Mouse (Mus musculus) CH12.LX (cell line): Measurements from ENCODE around the gene Gm10645. TPM values are rescaled to one million over a fixed set of nuclear protein-coding genes. Genes with fewer than 3 reads are reported as not detected.

Experiments
- DNase-seq: peaks from one replicate; pipeline ENCODE4 v3.0.0-alpha.2; 2013; ENCODE audit errors: extremely low read depth
- H3K27ac ChIP-seq: 2 replicates; pipeline ENCODE4 v1.5.1; 2012; ENCODE audit warnings: low read depth, mild to moderate bottlenecking, control low read depth, moderate library complexity; ENCODE audit not compliant: insufficient read depth
- H3K27me3 ChIP-seq: replicated peaks from 2 replicates; pipeline ENCODE3; 2012; ENCODE audit warnings: inconsistent platforms
- H3K36me3 ChIP-seq, 2 experiments: replicated peaks in 1 of 2; 2 replicates each; pipeline versions ENCODE3 to v1.6.1; 2012; ENCODE audit warnings: inconsistent platforms in 1 of 2, low read length in 1 of 2, mild to moderate bottlenecking in 1 of 2, mixed read lengths in 1 of 2, moderate library complexity in 1 of 2; ENCODE audit not compliant: control insufficient read depth in 1 of 2, insufficient read depth in 1 of 2
- H3K4me1 ChIP-seq, 2 experiments: 2 replicates each; pipeline ENCODE4 v1.6.1; 2012; ENCODE audit warnings: inconsistent platforms in 1 of 2, moderate library complexity in 1 of 2; ENCODE audit not compliant: insufficient read depth in 2 of 2, control insufficient read depth in 1 of 2
- H3K4me2 ChIP-seq: 2 replicates; pipeline ENCODE4 v1.6.1; 2012; ENCODE audit warnings: low read depth, mild to moderate bottlenecking, control low read depth; ENCODE audit not compliant: poor library complexity, insufficient read depth, severe bottlenecking
- H3K4me3 ChIP-seq, 3 experiments: fragments of 150-350 bp in 1 of 3; sonication (generic) in 1 of 3; replicated peaks in 1 of 3; 2 replicates each; pipeline versions ENCODE3 to v1.5.1; 2011 to 2012; ENCODE audit warnings: low read depth in 2 of 3, low read length in 2 of 3, mild to moderate bottlenecking in 2 of 3, moderate library complexity in 2 of 3, control low read depth in 1 of 3, improper control_type of control experiment in 1 of 3, inconsistent platforms in 1 of 3, mixed read lengths in 1 of 3; ENCODE audit not compliant: poor library complexity in 1 of 3
- H3K79me2 ChIP-seq: replicated peaks from 2 replicates; pipeline ENCODE4 v1.6.1; 2012; ENCODE audit warnings: mild to moderate bottlenecking, moderate library complexity; ENCODE audit not compliant: control insufficient read depth, poor library complexity, insufficient read depth, severe bottlenecking; ENCODE audit errors: extremely low read depth
- H3K9ac ChIP-seq: 2 replicates; pipeline ENCODE4 v1.6.1; 2012; ENCODE audit warnings: low read depth, mild to moderate bottlenecking, control low read depth, moderate library complexity; ENCODE audit not compliant: insufficient read depth
- H3K9me3 ChIP-seq: replicated peaks from 2 replicates; pipeline ENCODE3; 2012; ENCODE audit warnings: low read length, inconsistent platforms, mixed read lengths
- CHD1 ChIP-seq: IDR thresholded peaks from 2 replicates; pipeline ENCODE4 v1.6.1; 2012; ENCODE audit warnings: low read depth, low read length, improper control_type of control experiment, inconsistent platforms
- CTCF ChIP-seq, 2 experiments: IDR thresholded peaks in 1 of 2; conservative IDR thresholded peaks in 1 of 2; 2 replicates each; pipeline ENCODE4 v1.5.1; 2011 to 2012; ENCODE audit warnings: low read depth in 2 of 2, low read length in 2 of 2, improper control_type of control experiment in 1 of 2, inconsistent platforms in 1 of 2, mild to moderate bottlenecking in 1 of 2, moderate library complexity in 1 of 2
- ETS1 ChIP-seq: conservative IDR thresholded peaks from 2 replicates; pipeline ENCODE4 v1.6.1; 2012; ENCODE audit warnings: low read depth, mild to moderate bottlenecking, inconsistent platforms, low read length, improper control_type of control experiment, moderate library complexity
- HCFC1 ChIP-seq: IDR thresholded peaks from 2 replicates; pipeline ENCODE4 v1.6.1; 2012; ENCODE audit warnings: low read depth, mild to moderate bottlenecking, inconsistent platforms, low read length, improper control_type of control experiment
- IRF4 ChIP-seq: IDR thresholded peaks from 2 replicates; pipeline ENCODE4 v1.6.1; 2014; ENCODE audit warnings: low read depth, mild to moderate bottlenecking, inconsistent platforms, low read length, improper control_type of control experiment
- JUN ChIP-seq: IDR thresholded peaks from 2 replicates; pipeline ENCODE4 v1.6.1; 2011; ENCODE audit warnings: low read depth, mild to moderate bottlenecking, low read length, improper control_type of control experiment, moderate library complexity; ENCODE audit not compliant: insufficient read depth
- MAFK ChIP-seq: IDR thresholded peaks from 2 replicates; pipeline ENCODE4 v1.6.1; 2011; ENCODE audit warnings: low read length, improper control_type of control experiment; ENCODE audit not compliant: insufficient replicate concordance
- MAX ChIP-seq: IDR thresholded peaks from 2 replicates; pipeline ENCODE4 v1.6.1; 2011; ENCODE audit warnings: low read length, improper control_type of control experiment
- MEF2A ChIP-seq: IDR thresholded peaks from 2 replicates; pipeline ENCODE4 v1.6.1; 2014; ENCODE audit warnings: low read depth, mild to moderate bottlenecking, inconsistent platforms, low read length, improper control_type of control experiment, borderline replicate concordance
- MXI1 ChIP-seq: IDR thresholded peaks from 2 replicates; pipeline ENCODE4 v1.6.1; 2011; ENCODE audit warnings: mild to moderate bottlenecking, low read depth, low read length, improper control_type of control experiment
- NRF1 ChIP-seq: IDR thresholded peaks from 2 replicates; pipeline ENCODE4 v1.6.1; 2014; ENCODE audit warnings: low read depth, mild to moderate bottlenecking, inconsistent platforms, low read length, improper control_type of control experiment, moderate library complexity
- PAX5 ChIP-seq: IDR thresholded peaks from 2 replicates; pipeline ENCODE4 v1.6.1; 2012; ENCODE audit warnings: low read length, inconsistent platforms, mixed read lengths
- POLR2A ChIP-seq: IDR thresholded peaks from 2 replicates; pipeline ENCODE4 v1.6.1; 2011; ENCODE audit warnings: low read depth, mild to moderate bottlenecking, improper control_type of control experiment, low read length
- POLR2AphosphoS2 ChIP-seq: IDR thresholded peaks from 2 replicates; pipeline ENCODE4 v1.6.1; 2011; ENCODE audit warnings: low read depth, low read length, improper control_type of control experiment
- RAD21 ChIP-seq: IDR thresholded peaks from 2 replicates; pipeline ENCODE4 v1.6.1; 2011; ENCODE audit warnings: low read depth, mild to moderate bottlenecking, low read length, improper control_type of control experiment, moderate library complexity
- SIN3A ChIP-seq: IDR thresholded peaks from 2 replicates; pipeline ENCODE4 v1.6.1; 2012; ENCODE audit warnings: low read length, improper control_type of control experiment, inconsistent platforms
- UBTF ChIP-seq: IDR thresholded peaks from 2 replicates; pipeline ENCODE4 v1.6.1; 2012; ENCODE audit warnings: low read depth, mild to moderate bottlenecking, inconsistent platforms, low read length, improper control_type of control experiment, moderate library complexity
- USF1 ChIP-seq: IDR thresholded peaks from 2 replicates; pipeline ENCODE4 v1.6.1; 2014; ENCODE audit warnings: low read depth, mild to moderate bottlenecking, inconsistent platforms, low read length, improper control_type of control experiment
- ZKSCAN1 ChIP-seq: IDR thresholded peaks from 2 replicates; pipeline ENCODE4 v1.6.1; 2012; ENCODE audit warnings: low read depth, inconsistent platforms, low read length, improper control_type of control experiment, borderline replicate concordance
- ZMIZ1 ChIP-seq: IDR thresholded peaks from 2 replicates; pipeline ENCODE4 v1.6.1; 2012; ENCODE audit warnings: low read depth, mild to moderate bottlenecking, inconsistent platforms, low read length, improper control_type of control experiment
- ZNF384 ChIP-seq: IDR thresholded peaks from 2 replicates; pipeline ENCODE4 v1.6.1; 2012; ENCODE audit warnings: low read depth, low read length, improper control_type of control experiment, inconsistent platforms
- dilution Hi-C: fragments of 300-500 bp; cut with MboI; formaldehyde crosslinking; loops from 2 replicates; pipeline ENCODE4 v1.14.3; 2020; ENCODE audit warnings: low sequenced_read_pairs; ENCODE audit not compliant: extremely low pct_unique_long_range_greater_than_20kb, extremely low pct_ligation_motif_present
- in situ Hi-C: fragments of 300-500 bp; cut with MboI; formaldehyde crosslinking; loops from 3 replicates; pipeline ENCODE4 v1.14.3; 2019; ENCODE audit warnings: low sequenced_read_pairs, low pct_ligation_motif_present, low pct_unique_long_range_greater_than_20kb, mixed read lengths
- polyA plus RNA-seq: library from polyadenylated mRNA; unstranded; fragments of >175 nt; gene quantifications from 2 replicates; pipeline ENCODE4 v1.2.1, GENCODE M21; 2012; ENCODE audit warnings: low read depth; ENCODE audit not compliant: insufficient read length
- total RNA-seq, 2 experiments: library from RNA; depleted of rRNA; stranded (reverse); fragments of 300-350 nt in 1 of 2; fragments of >200 nt in 1 of 2; gene quantifications; 2 replicates each; pipeline ENCODE4 v1.2.3; 2012 to 2014

Gm10645 gene
- total and polyA plus RNA-seq, 3 experiments = 0.81 TPM; not detected in 2

- Histone ChIP-seq H3K9me3 (no peaks in the 10 kb centered on the region), H3K4me3 (no peak overlapping the region), H3K79me2 (no peaks in the 10 kb centered on the region), H3K36me3 (no peaks in the 10 kb centered on the region), H3K27me3 (no peaks in the 10 kb centered on the region), H3K27ac (no peak overlapping the region), H3K9ac (no peak overlapping the region), H3K4me1 (peaks cover 0 to 8% of the 10 kb centered on the region in 2 experiments; a peak in 3 of 4 replicates), H3K4me2 (no peak overlapping the region)
- TF ChIP-seq POLR2A = no peak
- no peak for TF ChIP-seq USF1
- TF ChIP-seq JUN = no peak
- no peak for TF ChIP-seq MAFK
- no peak for DNase-seq
- in situ Hi-C loops (loop anchor here (10.0 kb wide), 1 partner anchor 318 kb away; the partner anchor contains the start of gene Rnf150), dilution Hi-C loops (no loop called here)
Observed at GRCm38 (mm10) chr8:83182784-83183183, 16.8 kb upstream of the Gm10645 start.

- Histone ChIP-seq H3K9ac (no peak overlapping the region), H3K4me1 (peaks cover 0 to 13% of the 10 kb centered on the region in 2 experiments; a peak in 3 of 4 replicates), H3K27me3 (no peaks in the 10 kb centered on the region), H3K27ac (no peak overlapping the region), H3K4me3 (no peak overlapping the region), H3K79me2 (no peaks in the 10 kb centered on the region), H3K36me3 (no peaks in the 10 kb centered on the region), H3K4me2 (no peak overlapping the region), H3K9me3 (no peaks in the 10 kb centered on the region)
- no peak for DNase-seq
- no peak for TF ChIP-seq NRF1
- TF ChIP-seq CTCF (conservative IDR thresholded peaks at IDR 0.05 in 1 of 2, IDR thresholded peaks at IDR 0.05 in 1 of 2; ENCODE audit: low read depth in 2 of 2, low read length in 2 of 2) = no peak
- no peak for TF ChIP-seq POLR2A
- TF ChIP-seq SIN3A = no peak
- TF ChIP-seq ZNF384 = no peak
- TF ChIP-seq MXI1 = no peak
- no peak for TF ChIP-seq POLR2AphosphoS2
- no peak for TF ChIP-seq HCFC1
- no peak for TF ChIP-seq CHD1
- no peak for TF ChIP-seq ZMIZ1
- TF ChIP-seq MEF2A = no peak
- no peak for TF ChIP-seq ETS1
- TF ChIP-seq ZKSCAN1 = no peak
- TF ChIP-seq IRF4 = no peak
- no peak for TF ChIP-seq PAX5
- TF ChIP-seq MAX = no peak
- TF ChIP-seq USF1 = no peak
- no peak for TF ChIP-seq JUN
- no peak for TF ChIP-seq UBTF
- TF ChIP-seq RAD21 = no peak
- in situ Hi-C loops (loop anchor here (10.0 kb wide), 1 partner anchor 317 kb away; the partner anchor contains the start of gene Rnf150), dilution Hi-C loops (no loop called here)
Observed at GRCm38 (mm10) chr8:83181851-83182482, 16.0 kb upstream of the Gm10645 start.
